Mouse (Mus musculus): ENCODE data around the gene Gm572.

GRCm38 (mm10) chr4:148646616-148647015 lies 3.5 kb downstream of the Gm572 start:
- TF ChIP-seq CTCF (IDR thresholded peaks at IDR 0.05; ENCODE audit: control insufficient read depth, insufficient read depth, low read length) (no peak), POLR2A (IDR thresholded peaks at IDR 0.05; ENCODE audit: borderline replicate concordance, control insufficient read depth, low read depth, low read length) (no peak)
